Mouse (Mus musculus) ES-Bruce4 (cell line): ENCODE data around the gene Ptcd1.

Source experiments
- CTCF ChIP-seq: IDR thresholded peaks from one replicate; pipeline ENCODE4 v1.8.1; 2011; ENCODE audit warnings: low read depth, low read length
- EP300 ChIP-seq: IDR thresholded peaks from 2 replicates; pipeline ENCODE4 v1.6.1; 2011; ENCODE audit warnings: low read depth, low read length; ENCODE audit not compliant: insufficient read depth
- POLR2A ChIP-seq: IDR thresholded peaks from one replicate; pipeline ENCODE4 v1.8.1; 2011; ENCODE audit warnings: low read length; ENCODE audit not compliant: insufficient read depth

DNA sequence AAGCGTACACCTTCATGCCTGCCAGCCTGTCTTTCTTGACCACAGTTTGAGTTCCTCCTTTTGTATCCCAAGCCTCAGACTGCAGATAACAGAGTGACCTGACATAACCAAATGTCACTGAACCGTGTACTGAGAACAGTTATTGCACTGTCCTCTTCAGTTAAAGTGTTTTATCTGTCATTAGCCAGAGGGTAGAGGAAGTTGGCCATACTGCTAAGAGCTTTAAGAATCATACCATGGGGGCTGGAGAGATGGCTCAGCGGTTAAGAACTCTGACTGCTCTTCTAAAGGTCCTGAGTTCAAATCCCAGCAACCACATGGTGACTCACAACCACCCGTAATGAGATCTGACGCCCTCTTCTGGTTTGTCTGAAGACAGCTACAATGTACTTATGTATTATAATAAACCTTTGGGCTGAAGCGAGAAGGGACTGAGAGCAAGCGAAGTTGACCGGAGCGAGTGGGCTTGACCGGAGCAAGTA, 68.5 kb downstream of the Ptcd1 start:
- no peak for TF ChIP-seq CTCF
- TF ChIP-seq EP300 = no peak
- no peak for TF ChIP-seq POLR2A
